Mouse (Mus musculus) E14TG2a.4 (cell line): ENCODE results near the gene Prkci.

ENCODE experiments used
- CTCF ChIP-seq: conservative IDR thresholded peaks from 2 replicates; pipeline ENCODE4 v1.5.1; 2014; ENCODE audit warnings: low read length
- NANOG ChIP-seq: IDR thresholded peaks from 2 replicates; pipeline ENCODE4 v1.6.1; 2014; ENCODE audit warnings: borderline replicate concordance, low read length, mixed read lengths
- POU5F1 ChIP-seq: IDR thresholded peaks from 2 replicates; pipeline ENCODE4 v1.6.1; 2014; ENCODE audit warnings: low read length, borderline replicate concordance

GRCm38 (mm10) chr3:31062325-31062724, 66.8 kb downstream of the Prkci start:
- TF ChIP-seq CTCF: no peak
- TF ChIP-seq NANOG: no peak
- TF ChIP-seq POU5F1: no peak
